Mouse (Mus musculus): Measurements from ENCODE around the gene Golgb1. TPM values are rescaled to one million over a fixed set of nuclear protein-coding genes. Genes with fewer than 3 reads are reported as not detected.

The Golgb1 gene
- polyA plus RNA-seq, 1 experiment from 2014 or later: 97.1 TPM

DNA sequence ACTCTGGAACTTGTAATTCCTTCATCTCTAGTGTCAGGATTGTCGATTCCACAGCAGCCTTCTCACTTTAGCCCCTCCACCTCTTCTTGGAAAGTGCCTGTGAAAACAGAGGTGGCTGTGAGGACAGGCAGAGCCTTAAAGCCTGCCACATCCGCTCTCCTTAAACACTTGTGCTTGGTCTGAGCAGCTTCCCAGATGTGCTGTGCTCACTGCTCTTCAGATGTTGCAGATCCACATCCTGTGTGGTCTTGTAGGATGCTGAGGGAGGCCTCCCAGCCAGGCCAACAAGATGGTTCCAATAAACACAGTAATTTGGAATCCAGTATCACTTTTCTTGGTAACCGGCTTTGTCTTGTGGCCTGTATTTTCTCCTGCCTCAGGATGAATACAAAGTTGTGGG is 57.0 kb downstream of the Golgb1 start:
- Histone ChIP-seq H3K4me1 (no peaks in the 10 kb centered on the region), H3K27me3 (no peaks in the 10 kb centered on the region), H3K4me2 (no peak overlapping the region), H3K36me3 (ENCODE audit: poor library complexity, severe bottlenecking) (peaks cover 62% of the 10 kb centered on the region), H3K27ac (no peak overlapping the region), H3K4me3 (no peak overlapping the region), H3K9ac (no peak overlapping the region), H3K9me3 (replicated peaks) (no peaks in the 10 kb centered on the region)
- no peak for ATAC-seq
- 90% methylated on average over 3 of the region's 3 CpGs for WGBS

DNA sequence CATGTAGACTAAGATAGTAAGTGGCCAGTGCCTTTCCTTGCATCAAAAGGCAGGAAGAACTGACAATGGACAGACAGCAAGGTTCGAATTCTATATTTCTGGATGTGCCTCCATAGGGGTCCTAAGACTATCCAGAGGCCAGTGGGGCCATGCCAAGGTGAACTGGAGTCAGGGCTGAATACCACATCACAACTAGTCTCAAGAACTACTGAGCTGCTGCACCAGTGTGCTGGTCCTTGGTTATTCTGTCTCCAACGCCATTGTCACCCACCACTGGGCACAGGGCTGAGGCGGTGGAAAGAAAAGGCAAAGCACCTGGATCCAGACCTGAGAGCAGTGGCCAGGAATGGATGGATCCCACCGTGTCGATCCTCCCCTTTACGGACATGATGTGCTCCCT is 57.6 kb downstream of the Golgb1 start:
- whole genome bisulfite sequencing: 92% methylated on average over 6 of the region's 6 CpGs
- ATAC-seq: no peak
- no peak overlapping the region for H3K27ac ChIP-seq
- no peaks in the 10 kb centered on the region for H3K9me3 ChIP-seq (replicated peaks)
- peaks cover 56% of the 10 kb centered on the region for H3K36me3 ChIP-seq (ENCODE audit: poor library complexity, severe bottlenecking)
- no peak overlapping the region for H3K9ac ChIP-seq
- H3K4me1 ChIP-seq: no peaks in the 10 kb centered on the region
- no peak overlapping the region for H3K4me3 ChIP-seq
- H3K27me3 ChIP-seq: no peaks in the 10 kb centered on the region
- no peak overlapping the region for H3K4me2 ChIP-seq

DNA sequence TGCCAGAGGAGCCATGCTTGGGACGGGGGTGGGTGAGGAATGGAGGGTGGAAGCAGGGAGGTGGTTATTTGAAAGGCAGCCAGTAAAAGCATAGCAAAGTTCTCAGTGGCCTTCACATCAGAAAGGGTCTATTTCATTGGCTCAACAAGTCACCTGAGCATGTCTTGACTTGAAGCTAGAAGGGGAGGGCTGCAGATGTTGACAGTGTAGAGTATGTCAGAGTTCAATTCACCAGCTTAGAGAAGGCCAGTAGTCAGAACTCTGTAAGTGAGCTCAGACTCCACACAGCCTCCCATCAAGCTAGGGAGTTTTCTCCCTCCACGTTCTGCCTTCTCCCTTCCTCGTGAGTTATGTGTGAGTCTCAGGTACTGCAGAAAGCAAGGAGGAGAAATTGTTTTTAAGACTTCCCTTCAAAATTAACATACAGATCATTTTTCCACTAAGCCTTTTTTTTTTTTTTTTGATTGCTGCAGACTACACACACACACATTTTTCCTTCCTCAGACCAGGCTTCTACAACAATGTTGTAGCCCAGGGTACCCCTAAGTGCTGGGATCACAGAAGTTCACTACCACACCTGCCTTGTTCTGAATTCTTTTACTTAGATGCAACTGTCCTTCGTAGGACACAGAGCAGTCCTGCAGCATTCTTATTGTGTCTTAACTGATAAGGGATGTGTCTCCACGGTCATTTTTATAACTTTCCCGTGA is 59.3 kb downstream of the Golgb1 start:
- H3K27me3 ChIP-seq: no peaks in the 10 kb centered on the region
- WGBS: 75% methylated on average over 6 of the region's 6 CpGs
- no peak overlapping the region for H3K4me2 ChIP-seq
- no peak overlapping the region for H3K9ac ChIP-seq
- ATAC-seq: no peak
- H3K27ac ChIP-seq: no peak overlapping the region
- H3K9me3 ChIP-seq (replicated peaks): no peaks in the 10 kb centered on the region
- peaks cover 39% of the 10 kb centered on the region for H3K36me3 ChIP-seq (ENCODE audit: poor library complexity, severe bottlenecking)
- no peaks in the 10 kb centered on the region for H3K4me1 ChIP-seq
- no peak overlapping the region for H3K4me3 ChIP-seq

DNA sequence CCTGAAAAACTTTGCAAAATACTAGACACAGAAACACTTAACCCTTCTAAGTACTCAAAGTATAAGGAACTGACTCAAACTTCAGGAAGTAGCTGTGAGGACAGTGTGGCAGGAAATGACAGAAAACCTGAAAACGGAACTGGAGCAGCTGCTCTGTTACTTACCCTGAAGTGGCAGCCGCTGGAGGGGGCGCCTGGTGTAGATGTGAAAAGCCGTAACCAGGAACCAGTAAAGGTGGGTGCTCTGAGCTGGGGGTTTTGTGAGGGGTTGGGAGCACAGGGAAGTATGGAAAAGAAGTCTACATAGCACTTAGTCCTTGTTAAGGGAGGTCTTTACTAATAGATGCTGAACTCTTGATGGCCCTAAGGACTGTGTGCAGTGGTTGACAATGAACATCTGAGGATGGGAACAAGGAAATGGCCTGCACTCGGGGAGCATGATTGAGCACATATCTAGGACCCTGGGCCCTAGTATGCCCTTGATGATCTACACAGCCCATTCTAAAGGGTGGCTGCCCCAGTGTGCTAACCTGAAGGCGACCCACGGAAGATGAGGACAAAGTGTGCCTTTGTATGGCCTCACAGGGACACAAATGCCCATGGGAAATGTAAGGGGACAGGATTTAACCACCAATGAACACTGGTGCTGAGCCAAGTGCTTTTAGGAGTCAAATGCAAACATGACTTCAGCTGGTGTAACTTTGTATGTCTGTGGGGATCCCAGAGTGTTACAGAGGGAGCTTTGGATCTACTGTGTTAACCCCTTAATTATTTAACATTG is 60.1 kb downstream of the Golgb1 start, which contains the start of gene Hcls1:
Gene Hcls1 (plus strand): TSS at position 143 of the 780 bp plus-strand sequence.
- no peak within 1 kb of the TSS for H3K4me2 ChIP-seq
- no peaks in the 10 kb centered on the region for H3K4me1 ChIP-seq
- WGBS: 88% methylated on average over 7 of the region's 7 CpGs
- H3K9ac ChIP-seq: no peak within 1 kb of the TSS
- H3K27ac ChIP-seq: no peak within 1 kb of the TSS
- no peaks in the 10 kb centered on the region for H3K9me3 ChIP-seq (replicated peaks)
- H3K4me3 ChIP-seq: no peak within 1 kb of the TSS
- peaks cover 32% of the 10 kb centered on the region for H3K36me3 ChIP-seq (ENCODE audit: poor library complexity, severe bottlenecking)
- H3K27me3 ChIP-seq: no peaks in the 10 kb centered on the region
- no peak for ATAC-seq

DNA sequence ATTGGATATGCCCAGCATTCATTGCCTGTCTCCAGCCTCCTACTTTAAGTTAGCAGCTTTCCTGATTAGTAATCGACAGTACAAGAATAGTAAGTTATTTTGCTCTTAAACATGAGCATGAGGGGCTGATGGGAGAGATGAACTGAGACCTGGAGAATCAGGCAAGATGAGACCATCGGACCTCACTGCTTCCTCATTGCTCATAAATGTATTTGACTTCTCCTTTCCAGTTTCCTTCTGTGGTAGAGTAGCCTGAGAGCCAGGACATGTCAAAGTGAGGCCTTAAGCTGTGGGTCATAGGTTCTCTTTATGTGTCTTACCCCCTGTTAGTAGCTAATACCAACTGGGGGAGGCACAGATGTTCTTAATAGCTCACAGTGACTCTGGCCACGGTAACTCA is 60.9 kb downstream of the Golgb1 start:
- Histone ChIP-seq H3K4me3 (no peak overlapping the region), H3K27me3 (no peaks in the 10 kb centered on the region), H3K4me2 (no peak overlapping the region), H3K36me3 (ENCODE audit: poor library complexity, severe bottlenecking) (peaks cover 25% of the 10 kb centered on the region), H3K27ac (no peak overlapping the region), H3K4me1 (no peaks in the 10 kb centered on the region), H3K9ac (no peak overlapping the region), H3K9me3 (replicated peaks) (no peaks in the 10 kb centered on the region)
- ATAC-seq: no peak
- 95% methylated on average over 3 of the region's 3 CpGs for WGBS

DNA sequence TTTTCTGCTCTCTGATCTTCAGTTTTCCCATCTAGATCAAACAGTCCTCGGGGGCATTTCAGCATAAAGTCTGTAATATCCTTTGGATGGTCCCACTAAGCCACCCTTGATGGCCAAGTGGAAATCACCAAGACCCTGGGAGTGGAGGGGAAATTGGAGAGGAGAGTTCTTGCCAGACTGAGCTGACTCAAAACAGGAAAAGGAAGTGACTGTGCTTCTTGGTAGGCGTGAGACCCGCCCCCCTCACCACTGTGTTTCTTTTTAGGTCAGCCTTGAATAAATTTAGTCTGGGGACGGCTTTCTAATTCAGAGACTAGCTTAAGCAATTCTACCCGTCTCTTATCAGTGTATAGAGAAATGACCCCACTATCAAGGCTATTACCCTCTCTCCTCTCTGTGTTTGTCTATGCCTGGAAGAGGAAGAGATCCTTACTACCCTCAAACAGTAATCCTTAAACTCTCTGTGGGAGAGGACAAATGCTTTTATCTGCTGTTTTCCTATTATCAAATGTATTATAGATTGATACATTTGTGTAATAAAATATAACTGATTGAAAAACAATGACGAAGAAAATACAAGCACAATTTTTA is 66.3 kb downstream of the Golgb1 start:
- Histone ChIP-seq H3K27me3 (no peaks in the 10 kb centered on the region), H3K9ac (no peak overlapping the region), H3K4me1 (peaks cover 6% of the 10 kb centered on the region; the same call in 1 of the 2 replicates), H3K36me3 (ENCODE audit: poor library complexity, severe bottlenecking) (no peaks in the 10 kb centered on the region), H3K9me3 (replicated peaks) (no peaks in the 10 kb centered on the region), H3K4me2 (no peak overlapping the region), H3K4me3 (no peak overlapping the region), H3K27ac (no peak overlapping the region)
- no peak for ATAC-seq
- WGBS: 87% methylated on average over 6 of the region's 6 CpGs

DNA sequence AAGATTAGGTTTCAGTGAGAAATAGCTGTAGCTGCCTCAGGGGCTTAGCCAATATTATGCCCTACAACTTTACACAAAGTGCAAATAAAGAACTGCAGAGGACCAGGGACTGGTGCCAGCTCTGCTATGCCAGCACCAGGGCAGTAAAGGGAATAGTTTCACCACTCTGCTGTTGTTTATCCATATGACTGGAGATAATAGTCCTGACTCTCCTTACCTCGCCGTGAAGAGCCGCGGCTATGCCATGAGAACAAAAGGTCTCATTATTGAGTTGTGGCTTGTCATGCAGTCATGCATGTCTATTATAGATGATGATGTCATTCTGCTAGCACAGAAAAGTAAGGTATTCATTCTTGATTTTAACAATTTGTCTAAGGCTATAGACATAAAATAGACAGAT is 67.0 kb downstream of the Golgb1 start:
- Histone ChIP-seq H3K9me3 (replicated peaks) (no peaks in the 10 kb centered on the region), H3K4me3 (no peak overlapping the region), H3K27me3 (no peaks in the 10 kb centered on the region), H3K4me1 (peaks cover 6% of the 10 kb centered on the region; the same call in 1 of the 2 replicates), H3K36me3 (ENCODE audit: poor library complexity, severe bottlenecking) (no peaks in the 10 kb centered on the region), H3K9ac (no peak overlapping the region), H3K27ac (no peak overlapping the region), H3K4me2 (no peak overlapping the region)
- WGBS: 46% methylated on average over 4 of the region's 4 CpGs
- no peak for ATAC-seq

DNA sequence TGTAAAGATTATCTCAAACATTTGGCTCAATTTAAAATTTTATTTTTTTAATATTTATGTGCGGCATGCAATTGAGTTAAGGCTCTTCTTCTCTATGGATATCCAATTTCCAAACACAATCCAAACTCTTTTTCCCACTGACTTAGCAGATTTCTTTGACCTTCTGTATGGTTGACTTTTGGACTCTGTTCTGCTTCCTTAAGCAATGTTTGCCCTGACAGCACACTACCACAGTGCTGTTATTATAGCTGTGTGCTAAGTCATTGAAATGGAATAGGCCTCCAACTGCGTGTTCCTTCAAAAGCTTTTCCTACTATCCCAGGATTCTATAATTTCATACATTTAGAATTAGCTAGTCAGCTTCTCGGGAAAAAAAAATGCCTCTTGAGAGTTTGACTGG is 68.7 kb downstream of the Golgb1 start:
- WGBS: 89% methylated on average over 3 of the region's 3 CpGs
- Histone ChIP-seq H3K27ac (no peak overlapping the region), H3K36me3 (ENCODE audit: poor library complexity, severe bottlenecking) (no peaks in the 10 kb centered on the region), H3K4me3 (no peak overlapping the region), H3K4me1 (peaks cover 6% of the 10 kb centered on the region; the same call in 1 of the 2 replicates), H3K4me2 (no peak overlapping the region), H3K9me3 (replicated peaks) (no peaks in the 10 kb centered on the region), H3K27me3 (no peaks in the 10 kb centered on the region), H3K9ac (no peak overlapping the region)
- no peak for ATAC-seq

DNA sequence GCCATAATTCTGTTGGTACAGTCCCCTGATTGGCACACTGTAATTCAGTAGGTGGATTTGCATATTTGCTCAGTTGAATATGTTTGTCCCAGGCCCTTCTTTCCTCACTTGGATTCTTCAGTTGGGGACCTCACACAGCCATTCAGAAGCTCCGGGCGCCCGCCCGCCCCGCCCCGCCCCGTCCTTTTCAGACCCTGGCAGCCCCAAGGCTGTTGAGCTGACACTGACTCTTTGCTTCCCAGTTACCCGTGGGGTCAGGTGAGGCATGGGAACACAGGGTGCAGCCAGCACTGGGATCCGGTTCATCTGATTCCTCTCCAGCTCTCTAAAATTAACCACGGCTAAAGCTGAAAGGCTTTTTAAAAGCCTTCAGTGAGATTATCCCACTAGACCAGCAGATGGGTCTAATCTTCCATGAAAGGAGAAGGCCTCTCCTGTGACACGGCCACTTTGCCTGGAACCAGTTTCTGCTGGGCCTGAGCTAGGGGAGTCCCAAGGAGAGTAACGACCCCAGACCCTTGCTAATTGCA is 70.0 kb downstream of the Golgb1 start:
- peak overlapping the region; percentile 25 for H3K4me2 ChIP-seq
- peak; percentile 57; the same call in 1 of the 2 replicates for ATAC-seq
- H3K4me3 ChIP-seq: no peak overlapping the region
- H3K9me3 ChIP-seq (replicated peaks): no peaks in the 10 kb centered on the region
- H3K9ac ChIP-seq: no peak overlapping the region
- H3K27ac ChIP-seq: no peak overlapping the region
- no peaks in the 10 kb centered on the region for H3K27me3 ChIP-seq
- H3K4me1 ChIP-seq: peaks cover 6% of the 10 kb centered on the region; the same call in 1 of the 2 replicates
- H3K36me3 ChIP-seq (ENCODE audit: poor library complexity, severe bottlenecking): no peaks in the 10 kb centered on the region
- WGBS: 12% methylated on average over 12 of the region's 12 CpGs

DNA sequence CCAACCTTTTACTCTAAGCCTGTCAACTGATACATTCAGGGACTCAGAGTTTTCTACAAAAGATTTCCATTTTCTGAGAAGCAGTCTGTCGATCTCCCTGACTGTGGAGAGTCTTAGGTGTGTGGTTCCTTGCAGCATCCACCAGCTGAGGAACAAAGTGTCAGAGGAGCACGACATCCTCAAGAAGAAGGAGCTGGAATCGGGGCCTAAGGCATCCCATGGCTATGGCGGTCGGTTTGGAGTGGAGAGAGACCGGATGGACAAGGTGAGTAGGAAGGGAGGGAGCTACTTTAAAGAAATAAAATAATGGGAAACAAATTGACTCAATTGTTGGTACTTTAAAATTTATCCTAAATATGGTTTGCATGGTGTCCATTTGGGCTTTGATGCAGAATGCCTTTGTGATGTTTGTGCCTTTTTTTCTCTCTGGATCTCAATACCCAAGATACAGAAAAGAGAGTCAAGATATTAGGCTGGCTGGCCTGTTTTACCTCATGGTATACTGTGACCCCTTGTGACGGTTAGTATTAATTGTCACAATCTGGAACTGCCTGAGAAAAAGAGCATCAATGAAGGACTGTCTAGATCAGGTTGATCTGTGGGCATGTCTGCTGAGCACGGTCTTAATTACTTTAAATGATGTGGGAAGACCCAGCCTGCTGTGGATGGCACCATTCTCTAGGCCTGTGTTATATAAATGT is 71.7 kb downstream of the Golgb1 start:
- no peaks in the 10 kb centered on the region for H3K36me3 ChIP-seq (ENCODE audit: poor library complexity, severe bottlenecking)
- no peak overlapping the region for H3K27ac ChIP-seq
- H3K9ac ChIP-seq: no peak overlapping the region
- H3K9me3 ChIP-seq (replicated peaks): no peaks in the 10 kb centered on the region
- WGBS: 88% methylated on average over 8 of the region's 8 CpGs
- no peak for ATAC-seq
- H3K27me3 ChIP-seq: no peaks in the 10 kb centered on the region
- H3K4me2 ChIP-seq: no peak overlapping the region
- H3K4me3 ChIP-seq: no peak overlapping the region
- peaks cover 6% of the 10 kb centered on the region; the same call in 1 of the 2 replicates for H3K4me1 ChIP-seq

DNA sequence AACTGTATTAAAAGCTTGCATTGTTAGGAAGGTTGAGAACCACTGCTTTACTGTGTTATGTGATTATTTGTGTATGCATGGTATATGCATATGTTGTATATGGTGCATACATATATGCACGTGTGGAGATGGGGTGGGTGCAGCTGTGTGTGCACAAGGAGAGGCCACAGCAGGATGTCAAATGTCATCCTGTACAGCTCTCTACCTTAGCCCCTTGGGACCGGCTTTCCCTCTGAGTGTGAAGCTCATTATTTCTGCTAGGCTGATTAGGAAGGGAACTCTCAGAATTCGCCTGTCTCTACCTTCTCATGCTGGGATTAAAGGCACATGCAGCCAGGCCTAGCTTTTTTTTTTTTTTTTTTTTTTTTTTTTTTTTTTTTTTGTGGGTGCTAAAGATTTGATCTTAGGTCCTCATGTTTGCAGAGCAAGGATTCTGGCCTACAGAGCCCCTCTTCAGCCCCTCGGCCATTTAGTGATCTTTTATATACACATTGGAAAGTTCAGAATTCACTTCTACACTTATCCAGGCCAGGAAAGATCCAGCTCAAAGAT is 72.8 kb downstream of the Golgb1 start:
- no peak for ATAC-seq
- no peaks in the 10 kb centered on the region for H3K9me3 ChIP-seq (replicated peaks)
- H3K4me2 ChIP-seq: no peak overlapping the region
- H3K36me3 ChIP-seq (ENCODE audit: poor library complexity, severe bottlenecking): no peaks in the 10 kb centered on the region
- 50% methylated on average over 4 of the region's 4 CpGs for WGBS
- peaks cover 6% of the 10 kb centered on the region; the same call in 1 of the 2 replicates for H3K4me1 ChIP-seq
- no peaks in the 10 kb centered on the region for H3K27me3 ChIP-seq
- H3K4me3 ChIP-seq: no peak overlapping the region
- H3K27ac ChIP-seq: no peak overlapping the region
- no peak overlapping the region for H3K9ac ChIP-seq
